Mouse (Mus musculus): ENCODE measurements around the gene Fam163a.
A peak's percentile ranks its signal among the peaks of the same experiment; 100 is the strongest.
"Not testable (repeated sequence)": the region's sequence is repeated elsewhere in the genome, so short reads cannot be mapped to it uniquely, and the experiment has no call there.

The Fam163a gene

GRCm38 (mm10) chr1:156204656-156205131 is at the start of gene Fam163a:
Gene Fam163a, minus strand, starts transcription at chr1:156205026.
- ATAC-seq (ENCODE audit: low TSS enrichment): peak; percentile 77

- ATAC-seq (ENCODE audit: low TSS enrichment): not testable (repeated sequence)
These were observed 46.3 kb upstream of the Fam163a start for GRCm38 (mm10) chr1:156251096-156251495.

GRCm38 (mm10) chr1:156247893-156248292 is 43.1 kb upstream of the Fam163a start:
- ATAC-seq (ENCODE audit: low TSS enrichment): peak; percentile 50; the same call in 1 of the 2 replicates

GRCm38 (mm10) chr1:156241713-156242348 is 37.0 kb upstream of the Fam163a start:
- ATAC-seq (ENCODE audit: low TSS enrichment): peak; percentile 89

GRCm38 (mm10) chr1:156241035-156241434 is 36.2 kb upstream of the Fam163a start:
- no peak for ATAC-seq (ENCODE audit: low TSS enrichment)

GRCm38 (mm10) chr1:156231122-156231521 is 26.3 kb upstream of the Fam163a start:
- no peak for ATAC-seq (ENCODE audit: low TSS enrichment)

GRCm38 (mm10) chr1:156230339-156231089 is 25.7 kb upstream of the Fam163a start:
- ATAC-seq (ENCODE audit: low TSS enrichment): no peak

- ATAC-seq (ENCODE audit: low TSS enrichment): peak; percentile 85
These were observed 24.6 kb upstream of the Fam163a start for GRCm38 (mm10) chr1:156229448-156229847.

GRCm38 (mm10) chr1:156228728-156229127 is 23.9 kb upstream of the Fam163a start:
- ATAC-seq (ENCODE audit: low TSS enrichment): no peak

GRCm38 (mm10) chr1:156226903-156227302 is 22.1 kb upstream of the Fam163a start:
- ATAC-seq (ENCODE audit: low TSS enrichment): no peak

- no peak for ATAC-seq (ENCODE audit: low TSS enrichment)
These were observed 17.6 kb upstream of the Fam163a start for GRCm38 (mm10) chr1:156222205-156223000.

GRCm38 (mm10) chr1:156221327-156221726 is 16.5 kb upstream of the Fam163a start:
- ATAC-seq (ENCODE audit: low TSS enrichment): no peak

- ATAC-seq (ENCODE audit: low TSS enrichment): no peak
These were observed 13.7 kb upstream of the Fam163a start for GRCm38 (mm10) chr1:156218573-156218972.

GRCm38 (mm10) chr1:156217941-156218340 is 13.1 kb upstream of the Fam163a start:
- ATAC-seq (ENCODE audit: low TSS enrichment): no peak

- ATAC-seq (ENCODE audit: low TSS enrichment): peak; percentile 90
These were observed 12.6 kb upstream of the Fam163a start for GRCm38 (mm10) chr1:156217393-156217792.

- ATAC-seq (ENCODE audit: low TSS enrichment): no peak
These were observed 11.4 kb upstream of the Fam163a start for GRCm38 (mm10) chr1:156216249-156216648.

- ATAC-seq (ENCODE audit: low TSS enrichment): no peak
These were observed 9.8 kb upstream of the Fam163a start for GRCm38 (mm10) chr1:156214651-156215050.

- no peak for ATAC-seq (ENCODE audit: low TSS enrichment)
These were observed 8.1 kb upstream of the Fam163a start for GRCm38 (mm10) chr1:156212923-156213322.

GRCm38 (mm10) chr1:156211809-156212317 is 7.0 kb upstream of the Fam163a start:
- no peak for ATAC-seq (ENCODE audit: low TSS enrichment)

GRCm38 (mm10) chr1:156205164-156205563 is 338 bp upstream of the Fam163a start:
- ATAC-seq (ENCODE audit: low TSS enrichment): no peak

GRCm38 (mm10) chr1:156203961-156204655 is 718 bp downstream of the Fam163a start:
- ATAC-seq (ENCODE audit: low TSS enrichment): no peak

Data from frontal cortex, adult (tissue).